Mouse (Mus musculus) C2C12 (cell line): ENCODE measurements around the gene Spata31d1a.

ENCODE experiments used
- CTCF ChIP-seq: IDR thresholded peaks from one replicate; pipeline ENCODE4 v1.5.1; 2011; ENCODE audit not compliant: control insufficient read depth, insufficient read depth, insufficient read length
- MAX ChIP-seq: IDR thresholded peaks from one replicate; pipeline ENCODE4 v1.6.1; 2011; ENCODE audit warnings: mild to moderate bottlenecking, control low read depth

GRCm38 (mm10) chr13:59661387-59661786 lies 48.7 kb downstream of the Spata31d1a start:
- TF ChIP-seq CTCF, result no peak
- TF ChIP-seq MAX, result no peak
